Mouse (Mus musculus): ENCODE results near the gene Atp8b4. TPM values are rescaled to one million over a fixed set of nuclear protein-coding genes. Genes with fewer than 3 reads are reported as not detected.

Gene Atp8b4
- polyA plus RNA-seq, 1 experiment from 2014 or later = 0.09 TPM

GRCm38 (mm10) chr2:126369815-126370214 is 130.7 kb downstream of the Atp8b4 start:
- no peak overlapping the region for H3K9ac ChIP-seq (ENCODE audit: low read length)
- no peak overlapping the region for H3K4me2 ChIP-seq (ENCODE audit: low read depth)
- no peak for DNase-seq (ENCODE audit: low spot score)
- no peak overlapping the region for H3K27ac ChIP-seq (ENCODE audit: low read depth, low read length)
- no peaks in the 10 kb centered on the region for H3K27me3 ChIP-seq (ENCODE audit: control insufficient read depth, insufficient read depth, low read length)
- H3K4me3 ChIP-seq (ENCODE audit: low read depth, low read length) = no peak overlapping the region
- no peaks in the 10 kb centered on the region for H3K9me3 ChIP-seq (ENCODE audit: control insufficient read depth, low read length)
- ATAC-seq (ENCODE audit: insufficient read depth, low FRiP score, low TSS enrichment) = no peak
- H3K4me1 ChIP-seq (ENCODE audit: control insufficient read depth, insufficient read depth, low read length) = no peaks in the 10 kb centered on the region
- WGBS = 65% methylated on average over 4 of the region's 4 CpGs
- H3K36me3 ChIP-seq (ENCODE audit: control insufficient read depth, insufficient read depth, low read length) = no peaks in the 10 kb centered on the region

- H3K9ac ChIP-seq (ENCODE audit: low read length) = no peak overlapping the region
Measured at GRCm38 (mm10) chr2:126363745-126364725, 136.4 kb downstream of the Atp8b4 start.

GRCm38 (mm10) chr2:126363050-126363744 is 137.3 kb downstream of the Atp8b4 start:
- peak; percentile 79 for DNase-seq (ENCODE audit: low spot score)
- Histone ChIP-seq H3K9ac (ENCODE audit: low read length) (no peak overlapping the region), H3K9me3 (ENCODE audit: control insufficient read depth, low read length) (no peaks in the 10 kb centered on the region), H3K4me3 (ENCODE audit: low read depth, low read length) (no peak overlapping the region), H3K4me1 (ENCODE audit: control insufficient read depth, insufficient read depth, low read length) (no peaks in the 10 kb centered on the region), H3K27me3 (ENCODE audit: control insufficient read depth, insufficient read depth, low read length) (no peaks in the 10 kb centered on the region), H3K4me2 (ENCODE audit: low read depth) (no peak overlapping the region), H3K36me3 (ENCODE audit: control insufficient read depth, insufficient read depth, low read length) (no peaks in the 10 kb centered on the region), H3K27ac (ENCODE audit: low read depth, low read length) (no peak overlapping the region)
- WGBS = 55% methylated on average over 7 of the region's 7 CpGs
- peak; percentile 38; the same call in 1 of the 2 replicates for ATAC-seq (ENCODE audit: insufficient read depth, low FRiP score, low TSS enrichment)

More at GRCm38 (mm10) chr2:126363745-126364725, 136.4 kb downstream of the Atp8b4 start:
- Histone ChIP-seq H3K4me2 (ENCODE audit: low read depth) (no peak overlapping the region), H3K9me3 (ENCODE audit: control insufficient read depth, low read length) (no peaks in the 10 kb centered on the region), H3K4me3 (ENCODE audit: low read depth, low read length) (no peak overlapping the region), H3K27me3 (ENCODE audit: control insufficient read depth, insufficient read depth, low read length) (no peaks in the 10 kb centered on the region), H3K27ac (ENCODE audit: low read depth, low read length) (no peak overlapping the region), H3K36me3 (ENCODE audit: control insufficient read depth, insufficient read depth, low read length) (no peaks in the 10 kb centered on the region), H3K4me1 (ENCODE audit: control insufficient read depth, insufficient read depth, low read length) (no peaks in the 10 kb centered on the region)
- DNase-seq (ENCODE audit: low spot score) = no peak
- ATAC-seq (ENCODE audit: insufficient read depth, low FRiP score, low TSS enrichment) = no peak
- WGBS = 85% methylated on average over 14 of the region's 14 CpGs

- H3K4me1 ChIP-seq (ENCODE audit: control insufficient read depth, insufficient read depth, low read length) = no peaks in the 10 kb centered on the region
- no peak overlapping the region for H3K9ac ChIP-seq (ENCODE audit: low read length)
- H3K4me2 ChIP-seq (ENCODE audit: low read depth) = no peak overlapping the region
Measured at GRCm38 (mm10) chr2:126361131-126361810, 139.2 kb downstream of the Atp8b4 start.

GRCm38 (mm10) chr2:126360688-126361087 is 139.8 kb downstream of the Atp8b4 start:
- no peaks in the 10 kb centered on the region for H3K4me1 ChIP-seq (ENCODE audit: control insufficient read depth, insufficient read depth, low read length)
- no peaks in the 10 kb centered on the region for H3K27me3 ChIP-seq (ENCODE audit: control insufficient read depth, insufficient read depth, low read length)
- H3K4me2 ChIP-seq (ENCODE audit: low read depth) = no peak overlapping the region
- no peak overlapping the region for H3K4me3 ChIP-seq (ENCODE audit: low read depth, low read length)
- WGBS = 58% methylated on average over 6 of the region's 6 CpGs
- H3K9me3 ChIP-seq (ENCODE audit: control insufficient read depth, low read length) = no peaks in the 10 kb centered on the region
- no peak for DNase-seq (ENCODE audit: low spot score)
- H3K36me3 ChIP-seq (ENCODE audit: control insufficient read depth, insufficient read depth, low read length) = no peaks in the 10 kb centered on the region
- no peak overlapping the region for H3K27ac ChIP-seq (ENCODE audit: low read depth, low read length)
- no peak for ATAC-seq (ENCODE audit: insufficient read depth, low FRiP score, low TSS enrichment)
- H3K9ac ChIP-seq (ENCODE audit: low read length) = no peak overlapping the region

More at GRCm38 (mm10) chr2:126361131-126361810, 139.2 kb downstream of the Atp8b4 start:
- H3K36me3 ChIP-seq (ENCODE audit: control insufficient read depth, insufficient read depth, low read length) = no peaks in the 10 kb centered on the region
- no peaks in the 10 kb centered on the region for H3K9me3 ChIP-seq (ENCODE audit: control insufficient read depth, low read length)
- no peak for ATAC-seq (ENCODE audit: insufficient read depth, low FRiP score, low TSS enrichment)
- no peak overlapping the region for H3K4me3 ChIP-seq (ENCODE audit: low read depth, low read length)
- no peak for DNase-seq (ENCODE audit: low spot score)
- WGBS = 68% methylated on average over 21 of the region's 21 CpGs
- no peak overlapping the region for H3K27ac ChIP-seq (ENCODE audit: low read depth, low read length)
- H3K27me3 ChIP-seq (ENCODE audit: control insufficient read depth, insufficient read depth, low read length) = no peaks in the 10 kb centered on the region

- Histone ChIP-seq H3K4me3 (ENCODE audit: low read depth, low read length) (no peak overlapping the region), H3K9ac (ENCODE audit: low read length) (no peak overlapping the region), H3K9me3 (ENCODE audit: control insufficient read depth, low read length) (no peaks in the 10 kb centered on the region), H3K36me3 (ENCODE audit: control insufficient read depth, insufficient read depth, low read length) (no peaks in the 10 kb centered on the region), H3K27ac (ENCODE audit: low read depth, low read length) (no peak overlapping the region), H3K27me3 (ENCODE audit: control insufficient read depth, insufficient read depth, low read length) (no peaks in the 10 kb centered on the region), H3K4me2 (ENCODE audit: low read depth) (no peak overlapping the region), H3K4me1 (ENCODE audit: control insufficient read depth, insufficient read depth, low read length) (no peaks in the 10 kb centered on the region)
- WGBS = 87% methylated on average over 3 of the region's 3 CpGs
- no peak for DNase-seq (ENCODE audit: low spot score)
- ATAC-seq (ENCODE audit: insufficient read depth, low FRiP score, low TSS enrichment) = no peak
Measured at GRCm38 (mm10) chr2:126359965-126360364, 140.5 kb downstream of the Atp8b4 start.

GRCm38 (mm10) chr2:126359278-126359677 is 141.2 kb downstream of the Atp8b4 start:
- Histone ChIP-seq H3K27ac (ENCODE audit: low read depth, low read length) (no peak overlapping the region), H3K9me3 (ENCODE audit: control insufficient read depth, low read length) (no peaks in the 10 kb centered on the region), H3K27me3 (ENCODE audit: control insufficient read depth, insufficient read depth, low read length) (no peaks in the 10 kb centered on the region), H3K9ac (ENCODE audit: low read length) (no peak overlapping the region), H3K4me1 (ENCODE audit: control insufficient read depth, insufficient read depth, low read length) (no peaks in the 10 kb centered on the region), H3K4me2 (ENCODE audit: low read depth) (no peak overlapping the region), H3K36me3 (ENCODE audit: control insufficient read depth, insufficient read depth, low read length) (no peaks in the 10 kb centered on the region), H3K4me3 (ENCODE audit: low read depth, low read length) (no peak overlapping the region)
- DNase-seq (ENCODE audit: low spot score) (no peak), ATAC-seq (ENCODE audit: insufficient read depth, low FRiP score, low TSS enrichment) (no peak)
- WGBS = 89% methylated on average over 1 of the region's 1 CpGs

- ATAC-seq (ENCODE audit: insufficient read depth, low FRiP score, low TSS enrichment) (no peak), DNase-seq (ENCODE audit: low spot score) (no peak)
- no peaks in the 10 kb centered on the region for H3K27me3 ChIP-seq (ENCODE audit: control insufficient read depth, insufficient read depth, low read length)
- no peak overlapping the region for H3K27ac ChIP-seq (ENCODE audit: low read depth, low read length)
- H3K9ac ChIP-seq (ENCODE audit: low read length) = no peak overlapping the region
- no peak overlapping the region for H3K4me2 ChIP-seq (ENCODE audit: low read depth)
- no peaks in the 10 kb centered on the region for H3K4me1 ChIP-seq (ENCODE audit: control insufficient read depth, insufficient read depth, low read length)
- WGBS = 91% methylated on average over 5 of the region's 5 CpGs
- H3K4me3 ChIP-seq (ENCODE audit: low read depth, low read length) = no peak overlapping the region
- no peaks in the 10 kb centered on the region for H3K9me3 ChIP-seq (ENCODE audit: control insufficient read depth, low read length)
- no peaks in the 10 kb centered on the region for H3K36me3 ChIP-seq (ENCODE audit: control insufficient read depth, insufficient read depth, low read length)
Measured at GRCm38 (mm10) chr2:126358741-126359140, 141.7 kb downstream of the Atp8b4 start.
